Mouse (Mus musculus) C2C12 (cell line): ENCODE measurements around the gene Chst8. TPM values are rescaled to one million over a fixed set of nuclear protein-coding genes. Genes with fewer than 3 reads are reported as not detected.

Experiments used
- H3K27me3 ChIP-seq: one replicate; pipeline ENCODE4 v1.6.1; 2011; ENCODE audit not compliant: control insufficient read depth, insufficient read depth, insufficient read length
- H3K36me3 ChIP-seq: one replicate; pipeline ENCODE4 v1.6.1; 2011; ENCODE audit not compliant: control insufficient read depth, insufficient read depth
- H3K4me3 ChIP-seq: one replicate; pipeline ENCODE4 v1.5.1; 2011; ENCODE audit warnings: mild to moderate bottlenecking, control low read depth; ENCODE audit not compliant: poor library complexity, insufficient read depth, severe bottlenecking
- H3K79me2 ChIP-seq: one replicate; pipeline ENCODE4 v1.6.1; 2011; ENCODE audit not compliant: control insufficient read depth, insufficient read depth
- H3K79me3 ChIP-seq: one replicate; pipeline ENCODE4 v1.6.1; 2011; ENCODE audit warnings: low read depth, control low read depth
- H3ac ChIP-seq: one replicate; pipeline ENCODE3; 2011; ENCODE audit warnings: low read depth; ENCODE audit not compliant: control insufficient read depth, insufficient read length
- CEBPB ChIP-seq: IDR thresholded peaks from one replicate; pipeline ENCODE4 v1.6.1; 2011; ENCODE audit warnings: low read depth, mild to moderate bottlenecking, control low read depth, moderate library complexity
- CTCF ChIP-seq: IDR thresholded peaks from one replicate; pipeline ENCODE4 v1.5.1; 2011; ENCODE audit not compliant: control insufficient read depth, insufficient read depth, insufficient read length
- FOSL1 ChIP-seq: IDR thresholded peaks from one replicate; pipeline ENCODE4 v1.8.0; 2011; ENCODE audit warnings: mild to moderate bottlenecking, low read length; ENCODE audit not compliant: poor library complexity, insufficient read depth, severe bottlenecking
- MAX ChIP-seq: IDR thresholded peaks from one replicate; pipeline ENCODE4 v1.6.1; 2011; ENCODE audit warnings: mild to moderate bottlenecking, control low read depth
- MYOD1 ChIP-seq: IDR thresholded peaks from one replicate; pipeline ENCODE4 v1.6.1; 2011; ENCODE audit warnings: low read depth; ENCODE audit not compliant: control insufficient read depth, insufficient read length
- MYOG ChIP-seq: IDR thresholded peaks from one replicate; pipeline ENCODE4 v1.6.1; 2011; ENCODE audit not compliant: control insufficient read depth, insufficient read length; ENCODE audit errors: extremely low read depth
- USF1 ChIP-seq: IDR thresholded peaks from one replicate; pipeline ENCODE4 v1.6.1; 2011; ENCODE audit warnings: low read depth, mild to moderate bottlenecking, control low read depth, moderate library complexity
- polyA plus RNA-seq: library from polyadenylated mRNA; unstranded; fragments of >200 nt; fragmentation: generic; extraction: Trizol; gene quantifications from one replicate; pipeline ENCODE4 v1.2.1, GENCODE M21; 2012; ENCODE audit warnings: missing spikeins

The Chst8 gene
- polyA plus RNA-seq, 1 experiment = 0.09 TPM

GRCm38 (mm10) chr7:34646144-34646795, 166.2 kb downstream of the Chst8 start:
- peaks cover 3% of the 10 kb centered on the region for H3K36me3 ChIP-seq

GRCm38 (mm10) chr7:34645623-34646022, 166.9 kb downstream of the Chst8 start:
- TF ChIP-seq CTCF = no peak
- no peak for TF ChIP-seq FOSL1
- TF ChIP-seq MAX = no peak
- no peak for TF ChIP-seq USF1
- TF ChIP-seq CEBPB = no peak
- no peak for TF ChIP-seq MYOD1
- TF ChIP-seq MYOG = no peak
- no peaks in the 10 kb centered on the region for H3K79me2 ChIP-seq
- H3K79me3 ChIP-seq = no peaks in the 10 kb centered on the region
- no peak overlapping the region for H3K4me3 ChIP-seq
- H3K27me3 ChIP-seq = no peaks in the 10 kb centered on the region
- H3ac ChIP-seq = no peak overlapping the region
- H3K36me3 ChIP-seq = peaks cover 3% of the 10 kb centered on the region

More at GRCm38 (mm10) chr7:34646144-34646795, 166.2 kb downstream of the Chst8 start:
- no peak overlapping the region for H3K4me3 ChIP-seq
- no peak overlapping the region for H3ac ChIP-seq
- H3K79me2 ChIP-seq = no peaks in the 10 kb centered on the region
- TF ChIP-seq MYOD1 (no peak), MYOG (no peak), FOSL1 (no peak), MAX (no peak), USF1 (no peak), CTCF (no peak), CEBPB (no peak)
- H3K27me3 ChIP-seq = no peaks in the 10 kb centered on the region
- H3K79me3 ChIP-seq = no peaks in the 10 kb centered on the region

GRCm38 (mm10) chr7:34644591-34644990, 167.9 kb downstream of the Chst8 start:
- H3K36me3 ChIP-seq = peaks cover 3% of the 10 kb centered on the region
- H3ac ChIP-seq = no peak overlapping the region
- no peaks in the 10 kb centered on the region for H3K27me3 ChIP-seq
- H3K79me3 ChIP-seq = no peaks in the 10 kb centered on the region
- TF ChIP-seq MYOD1 (no peak), CTCF (no peak), FOSL1 (no peak), CEBPB (no peak), MYOG (no peak), USF1 (no peak), MAX (no peak)
- H3K4me3 ChIP-seq = no peak overlapping the region
- H3K79me2 ChIP-seq = no peaks in the 10 kb centered on the region

- Histone ChIP-seq H3K4me3 (no peak overlapping the region), H3K79me3 (no peaks in the 10 kb centered on the region), H3K36me3 (peaks cover 3% of the 10 kb centered on the region), H3K79me2 (no peaks in the 10 kb centered on the region), H3ac (no peak overlapping the region), H3K27me3 (no peaks in the 10 kb centered on the region)
- TF ChIP-seq MYOD1 (no peak), MAX (no peak), CTCF (no peak), USF1 (no peak), MYOG (no peak), FOSL1 (no peak), CEBPB (no peak)
Observed at GRCm38 (mm10) chr7:34643329-34643728, 169.2 kb downstream of the Chst8 start.

GRCm38 (mm10) chr7:34641968-34642367, 170.5 kb downstream of the Chst8 start:
- TF ChIP-seq MYOG (no peak), MYOD1 (no peak), MAX (no peak), CEBPB (no peak), CTCF (no peak), FOSL1 (no peak), USF1 (no peak)
- H3K79me3 ChIP-seq = no peaks in the 10 kb centered on the region
- no peaks in the 10 kb centered on the region for H3K27me3 ChIP-seq
- no peak overlapping the region for H3K4me3 ChIP-seq
- peaks cover 3% of the 10 kb centered on the region for H3K36me3 ChIP-seq
- no peak overlapping the region for H3ac ChIP-seq
- no peaks in the 10 kb centered on the region for H3K79me2 ChIP-seq

- no peak for TF ChIP-seq MAX
- no peak for TF ChIP-seq CTCF
- no peak for TF ChIP-seq MYOG
- TF ChIP-seq MYOD1 = no peak
- no peak for TF ChIP-seq FOSL1
- no peak for TF ChIP-seq USF1
- no peak for TF ChIP-seq CEBPB
- H3K36me3 ChIP-seq = no peaks in the 10 kb centered on the region
- no peaks in the 10 kb centered on the region for H3K79me2 ChIP-seq
- H3K27me3 ChIP-seq = no peaks in the 10 kb centered on the region
- H3ac ChIP-seq = no peak overlapping the region
- H3K4me3 ChIP-seq = no peak overlapping the region
- no peaks in the 10 kb centered on the region for H3K79me3 ChIP-seq
Observed at GRCm38 (mm10) chr7:34639798-34640197, 172.7 kb downstream of the Chst8 start.
